Mouse (Mus musculus): ENCODE measurements around the gene Abca9. TPM values are rescaled to one million over a fixed set of nuclear protein-coding genes. Genes with fewer than 3 reads are reported as not detected.

The Abca9 gene
- total and polyA plus RNA-seq, 3 experiments, result not detected

DNA sequence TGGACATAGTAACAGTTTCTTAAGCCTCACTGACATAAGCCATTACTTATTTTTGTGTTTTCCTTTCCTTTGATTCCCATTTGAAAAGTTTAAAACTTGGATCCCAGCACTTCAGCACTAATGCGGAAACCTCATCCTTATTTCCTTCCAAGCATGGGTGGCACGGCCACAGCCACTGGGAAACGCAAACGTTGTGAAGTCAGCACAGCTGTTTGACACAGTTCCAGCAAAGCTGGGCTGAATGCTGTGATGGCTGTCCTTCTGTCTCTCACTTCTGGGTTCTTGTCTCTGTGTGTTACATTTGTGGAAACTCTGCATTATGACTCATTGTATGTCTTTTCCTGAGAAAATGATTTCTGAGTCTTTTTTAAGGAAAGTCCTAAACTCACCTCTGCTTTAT lies 107.0 kb downstream of the Abca9 start:
- no peak overlapping the region for H3K9ac ChIP-seq (ENCODE audit: control insufficient read depth, low read depth, low read length, poor library complexity, severe bottlenecking)
- no peak overlapping the region for H3K27ac ChIP-seq (ENCODE audit: control insufficient read depth, low read depth, low read length)
- no peaks in the 10 kb centered on the region; a peak in 1 of 4 replicates for H3K27me3 ChIP-seq (ENCODE audit: control insufficient read depth in 1 of 2, insufficient read depth in 2 of 2, low read length in 2 of 2)
- TF ChIP-seq GATA1 (IDR thresholded peaks at IDR 0.05; ENCODE audit: low read depth, low read length) (no peak), UBTF (IDR thresholded peaks at IDR 0.05; ENCODE audit: borderline replicate concordance, insufficient read depth, low read depth, low read length) (no peak), CHD1 (IDR thresholded peaks at IDR 0.05; ENCODE audit: low read depth, low read length) (no peak), NRF1 (IDR thresholded peaks at IDR 0.05; ENCODE audit: insufficient read depth, low read depth, low read length, poor library complexity, severe bottlenecking) (no peak), MAFK (IDR thresholded peaks at IDR 0.05; ENCODE audit: borderline replicate concordance, low read depth, low read length) (no peak), MEF2A (IDR thresholded peaks at IDR 0.05; ENCODE audit: extremely low read depth, insufficient replicate concordance, low read depth, low read length, poor library complexity, severe bottlenecking) (no peak), RCOR1 (IDR thresholded peaks at IDR 0.05; ENCODE audit: low read depth, low read length) (no peak), USF1 (IDR thresholded peaks at IDR 0.05; ENCODE audit: low read depth, low read length) (no peak), TAL1 (IDR thresholded peaks at IDR 0.05; ENCODE audit: low read length) (no peak), ZNF384 (IDR thresholded peaks at IDR 0.05; ENCODE audit: low read depth, low read length) (no peak), JUND (IDR thresholded peaks at IDR 0.05; ENCODE audit: low read depth, low read length) (no peak), POLR2A (IDR thresholded peaks at IDR 0.05; ENCODE audit: control insufficient read depth in 1 of 2, insufficient read depth in 1 of 2, low read depth in 1 of 2, low read length in 2 of 2, poor library complexity in 1 of 2) (no peak), CHD2 (IDR thresholded peaks at IDR 0.05; ENCODE audit: low read length) (no peak)
- no peaks in the 10 kb centered on the region for H3K9me3 ChIP-seq (replicated peaks; ENCODE audit: insufficient read depth, low read length)
- no peak for DNase-seq (ENCODE audit: low read depth, low spot score)
- H3K4me1 ChIP-seq (ENCODE audit: control insufficient read depth in 1 of 2, insufficient read depth in 2 of 2, low read length in 2 of 2), result no peaks in the 10 kb centered on the region
- H3K79me2 ChIP-seq (ENCODE audit: control insufficient read depth, insufficient read depth, low read length, poor library complexity), result no peaks in the 10 kb centered on the region
- no peaks in the 10 kb centered on the region for H3K36me3 ChIP-seq (ENCODE audit: control insufficient read depth in 1 of 2, insufficient read depth in 2 of 2, low read length in 2 of 2)
- no peak overlapping the region for H3K4me3 ChIP-seq (ENCODE audit: control insufficient read depth in 1 of 2, insufficient read depth in 1 of 2, low read depth in 2 of 2, low read length in 2 of 2)

DNA sequence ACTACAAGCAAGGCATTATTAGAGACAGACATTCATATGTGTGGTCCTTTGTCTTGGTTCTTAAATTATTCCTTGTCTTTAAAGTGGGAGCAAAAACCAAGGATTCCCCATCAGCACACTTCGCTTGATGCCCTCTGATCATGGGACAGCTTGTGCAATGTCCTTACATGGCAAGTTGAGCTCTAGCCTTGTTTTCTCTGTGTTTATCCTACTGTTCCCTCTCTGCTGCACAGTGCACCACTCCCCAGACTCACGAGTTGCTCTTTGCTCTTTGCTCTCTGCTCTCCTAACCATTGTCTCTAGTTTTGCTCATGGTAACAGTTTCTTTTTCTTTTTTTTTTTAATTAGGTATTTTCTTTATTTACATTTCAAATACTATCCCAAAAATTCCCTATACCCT lies 107.9 kb downstream of the Abca9 start:
- TF ChIP-seq KAT2A (conservative IDR thresholded peaks at IDR 0.05; ENCODE audit: low read depth, low read length) (no peak), JUND (IDR thresholded peaks at IDR 0.05; ENCODE audit: low read depth, low read length) (no peak), POLR2AphosphoS2 (IDR thresholded peaks at IDR 0.05; ENCODE audit: low read length) (no peak), USF2 (IDR thresholded peaks at IDR 0.05; ENCODE audit: borderline replicate concordance in 1 of 2, insufficient read depth in 1 of 2, low read depth in 1 of 2, low read length in 2 of 2) (no peak), CTCF (IDR thresholded peaks at IDR 0.05 in 2 of 3, conservative IDR thresholded peaks at IDR 0.05 in 1 of 3; ENCODE audit: control insufficient read depth in 1 of 3, insufficient read depth in 1 of 3, low read depth in 2 of 3, low read length in 3 of 3, poor library complexity in 1 of 3, severe bottlenecking in 1 of 3) (no peak), HCFC1 (IDR thresholded peaks at IDR 0.05; ENCODE audit: low read depth, low read length) (no peak), MAFK (IDR thresholded peaks at IDR 0.05; ENCODE audit: borderline replicate concordance, low read depth, low read length) (no peak), MXI1 (IDR thresholded peaks at IDR 0.05; ENCODE audit: low read depth, low read length) (no peak), CHD2 (IDR thresholded peaks at IDR 0.05; ENCODE audit: low read length) (no peak), ZC3H11A (IDR thresholded peaks at IDR 0.05; ENCODE audit: low read depth, low read length) (no peak), GATA1 (IDR thresholded peaks at IDR 0.05; ENCODE audit: low read depth, low read length) (no peak), POLR2A (IDR thresholded peaks at IDR 0.05; ENCODE audit: control insufficient read depth in 1 of 2, insufficient read depth in 1 of 2, low read depth in 1 of 2, low read length in 2 of 2, poor library complexity in 1 of 2) (no peak), ZKSCAN1 (IDR thresholded peaks at IDR 0.05; ENCODE audit: low read depth, low read length) (no peak), SMC3 (IDR thresholded peaks at IDR 0.05; ENCODE audit: low read depth, low read length) (no peak), EP300 (IDR thresholded peaks at IDR 0.05; ENCODE audit: low read depth in 1 of 2, low read length in 2 of 2) (no peak), USF1 (IDR thresholded peaks at IDR 0.05; ENCODE audit: low read depth, low read length) (no peak), TBP (IDR thresholded peaks at IDR 0.05; ENCODE audit: low read depth, low read length) (no peak), SIN3A (IDR thresholded peaks at IDR 0.05; ENCODE audit: low read length) (no peak)
- Histone ChIP-seq H3K9me3 (replicated peaks; ENCODE audit: insufficient read depth, low read length) (no peaks in the 10 kb centered on the region), H3K27ac (ENCODE audit: control insufficient read depth, low read depth, low read length) (no peak overlapping the region), H3K36me3 (ENCODE audit: control insufficient read depth in 1 of 2, insufficient read depth in 2 of 2, low read length in 2 of 2) (no peaks in the 10 kb centered on the region), H3K4me1 (ENCODE audit: control insufficient read depth in 1 of 2, insufficient read depth in 2 of 2, low read length in 2 of 2) (no peaks in the 10 kb centered on the region), H3K4me3 (ENCODE audit: control insufficient read depth in 1 of 2, insufficient read depth in 1 of 2, low read depth in 2 of 2, low read length in 2 of 2) (no peak overlapping the region), H3K79me2 (ENCODE audit: control insufficient read depth, insufficient read depth, low read length, poor library complexity) (no peaks in the 10 kb centered on the region), H3K9ac (ENCODE audit: control insufficient read depth, low read depth, low read length, poor library complexity, severe bottlenecking) (no peak overlapping the region), H3K27me3 (ENCODE audit: control insufficient read depth in 1 of 2, insufficient read depth in 2 of 2, low read length in 2 of 2) (no peaks in the 10 kb centered on the region; a peak in 1 of 4 replicates)
- no peak for DNase-seq (ENCODE audit: low read depth, low spot score)
